Mouse (Mus musculus): Measurements from ENCODE around the gene Mb21d2. TPM values are rescaled to one million over a fixed set of nuclear protein-coding genes. Genes with fewer than 3 reads are reported as not detected.

Gene Mb21d2
- polyA plus RNA-seq, 1 experiment from 2014 or later, result 7.2 TPM

- Histone ChIP-seq H3K36me3 (no peaks in the 10 kb centered on the region), H3K9ac (no peak overlapping the region), H3K4me3 (no peak overlapping the region), H3K27me3 (no peaks in the 10 kb centered on the region), H3K4me2 (no peak overlapping the region), H3K27ac (no peak overlapping the region), H3K4me1 (peaks cover 24% of the 10 kb centered on the region), H3K9me3 (no peaks in the 10 kb centered on the region)
- WGBS, result 91% methylated on average over 7 of the region's 7 CpGs
- ATAC-seq (ENCODE audit: borderline replicate concordance, extremely low read depth, low FRiP score, low TSS enrichment), result no peak
These were observed 32.9 kb downstream of the Mb21d2 start for GRCm38 (mm10) chr16:28896571-28896970.

GRCm38 (mm10) chr16:28894872-28895271 is 34.6 kb downstream of the Mb21d2 start:
- no peak overlapping the region for H3K27ac ChIP-seq
- no peak for ATAC-seq (ENCODE audit: borderline replicate concordance, extremely low read depth, low FRiP score, low TSS enrichment)
- no peaks in the 10 kb centered on the region for H3K27me3 ChIP-seq
- 71% methylated on average over 6 of the region's 6 CpGs for WGBS
- H3K9ac ChIP-seq, result no peak overlapping the region
- no peak overlapping the region for H3K4me2 ChIP-seq
- no peaks in the 10 kb centered on the region for H3K9me3 ChIP-seq
- no peaks in the 10 kb centered on the region for H3K36me3 ChIP-seq
- H3K4me1 ChIP-seq, result peaks cover 29% of the 10 kb centered on the region
- H3K4me3 ChIP-seq, result no peak overlapping the region

- H3K27ac ChIP-seq, result no peak overlapping the region
- H3K9ac ChIP-seq, result no peak overlapping the region
- WGBS, result 29% methylated on average over 5 of the region's 5 CpGs
- no peak overlapping the region for H3K4me3 ChIP-seq
- ATAC-seq (ENCODE audit: borderline replicate concordance, extremely low read depth, low FRiP score, low TSS enrichment), result no peak
- H3K4me2 ChIP-seq, result no peak overlapping the region
- H3K27me3 ChIP-seq, result no peaks in the 10 kb centered on the region
- peaks cover 19% of the 10 kb centered on the region for H3K4me1 ChIP-seq
- H3K9me3 ChIP-seq, result no peaks in the 10 kb centered on the region
- no peaks in the 10 kb centered on the region for H3K36me3 ChIP-seq
These were observed 36.2 kb downstream of the Mb21d2 start for GRCm38 (mm10) chr16:28893266-28893665.

DNA sequence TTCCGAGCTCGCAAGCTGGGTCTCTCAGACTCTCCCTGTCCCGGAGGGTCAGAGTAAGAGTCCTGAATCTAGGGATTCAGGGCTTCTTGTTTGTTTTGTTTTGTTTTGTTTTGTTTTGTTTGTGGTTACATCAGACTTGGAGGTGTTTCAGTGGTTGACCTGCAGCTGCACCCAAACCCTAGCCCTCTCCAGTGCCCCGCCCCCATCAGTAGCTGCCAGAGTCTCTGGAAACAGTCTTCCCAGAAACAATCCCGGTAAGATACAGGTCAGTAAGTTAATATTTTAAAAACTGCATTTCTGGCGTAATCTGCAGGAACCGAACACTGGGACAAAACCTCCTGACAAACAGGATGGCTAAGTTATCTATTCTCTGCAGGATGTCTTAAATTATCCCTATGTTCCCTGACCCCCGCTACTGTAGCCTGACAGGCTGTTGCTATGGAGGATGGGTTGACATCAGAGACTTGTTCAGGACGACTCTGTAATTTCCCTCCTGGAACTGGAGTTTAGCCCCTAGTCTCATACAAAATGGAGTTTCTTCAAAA is 43.2 kb downstream of the Mb21d2 start:
- 54% methylated on average over 9 of the region's 9 CpGs for WGBS
- H3K4me2 ChIP-seq, result no peak overlapping the region
- H3K4me3 ChIP-seq, result no peak overlapping the region
- H3K27ac ChIP-seq, result no peak overlapping the region
- H3K27me3 ChIP-seq, result no peaks in the 10 kb centered on the region
- no peak overlapping the region for H3K9ac ChIP-seq
- H3K9me3 ChIP-seq, result no peaks in the 10 kb centered on the region
- H3K36me3 ChIP-seq, result no peaks in the 10 kb centered on the region
- peaks cover 46% of the 10 kb centered on the region for H3K4me1 ChIP-seq
- no peak for ATAC-seq (ENCODE audit: borderline replicate concordance, extremely low read depth, low FRiP score, low TSS enrichment)

- no peak overlapping the region for H3K4me2 ChIP-seq
- no peaks in the 10 kb centered on the region for H3K36me3 ChIP-seq
- whole genome bisulfite sequencing, result 71% methylated on average over 8 of the region's 8 CpGs
- H3K27me3 ChIP-seq, result no peaks in the 10 kb centered on the region
- no peak overlapping the region for H3K4me3 ChIP-seq
- H3K4me1 ChIP-seq, result peaks cover 50% of the 10 kb centered on the region
- no peaks in the 10 kb centered on the region for H3K9me3 ChIP-seq
- ATAC-seq (ENCODE audit: borderline replicate concordance, extremely low read depth, low FRiP score, low TSS enrichment), result no peak
- H3K27ac ChIP-seq, result no peak overlapping the region
- no peak overlapping the region for H3K9ac ChIP-seq
These were observed 44.0 kb downstream of the Mb21d2 start for GRCm38 (mm10) chr16:28885474-28885873.

DNA sequence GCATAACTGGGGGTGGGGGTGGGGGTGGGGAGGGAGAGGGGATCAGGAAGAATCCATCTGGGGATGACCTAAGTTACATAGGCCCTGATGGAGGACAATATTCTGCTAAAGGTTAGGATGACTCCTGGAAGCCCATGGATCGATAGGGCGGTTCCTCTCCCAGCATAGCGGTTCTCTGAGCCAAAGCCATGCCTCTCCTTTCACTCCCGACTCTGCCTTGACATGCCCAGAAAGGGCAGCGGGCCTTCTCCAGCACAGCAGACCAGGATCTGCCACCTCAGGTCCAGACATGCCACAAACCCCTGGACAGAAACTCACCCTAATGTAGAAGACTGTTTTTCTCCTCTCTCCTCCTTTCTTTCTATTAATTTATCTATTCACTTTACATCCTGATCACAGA is 44.8 kb downstream of the Mb21d2 start:
- WGBS, result 79% methylated on average over 5 of the region's 5 CpGs
- Histone ChIP-seq H3K27me3 (no peaks in the 10 kb centered on the region), H3K4me3 (no peak overlapping the region), H3K9me3 (no peaks in the 10 kb centered on the region), H3K36me3 (no peaks in the 10 kb centered on the region), H3K27ac (no peak overlapping the region), H3K4me2 (no peak overlapping the region), H3K9ac (no peak overlapping the region), H3K4me1 (peaks cover 57% of the 10 kb centered on the region)
- no peak for ATAC-seq (ENCODE audit: borderline replicate concordance, extremely low read depth, low FRiP score, low TSS enrichment)

GRCm38 (mm10) chr16:28883649-28884048 is 45.8 kb downstream of the Mb21d2 start:
- Histone ChIP-seq H3K4me3 (no peak overlapping the region), H3K4me2 (no peak overlapping the region), H3K9me3 (no peaks in the 10 kb centered on the region), H3K27me3 (no peaks in the 10 kb centered on the region), H3K4me1 (peaks cover 61% of the 10 kb centered on the region), H3K9ac (no peak overlapping the region), H3K36me3 (no peaks in the 10 kb centered on the region), H3K27ac (no peak overlapping the region)
- WGBS, result 62% methylated on average over 8 of the region's 8 CpGs
- no peak for ATAC-seq (ENCODE audit: borderline replicate concordance, extremely low read depth, low FRiP score, low TSS enrichment)

- Histone ChIP-seq H3K4me2 (peak overlapping the region; percentile 18), H3K9me3 (no peaks in the 10 kb centered on the region), H3K27me3 (no peaks in the 10 kb centered on the region), H3K9ac (no peak overlapping the region), H3K36me3 (no peaks in the 10 kb centered on the region), H3K4me3 (no peak overlapping the region), H3K4me1 (peaks cover 58% of the 10 kb centered on the region), H3K27ac (peak overlapping the region; percentile 45)
- ATAC-seq (ENCODE audit: borderline replicate concordance, extremely low read depth, low FRiP score, low TSS enrichment), result peak; percentile 57; the same call in 1 of the 2 replicates
- WGBS, result 16% methylated on average over 21 of the region's 21 CpGs
These were observed 46.6 kb downstream of the Mb21d2 start for GRCm38 (mm10) chr16:28882687-28883428.

DNA sequence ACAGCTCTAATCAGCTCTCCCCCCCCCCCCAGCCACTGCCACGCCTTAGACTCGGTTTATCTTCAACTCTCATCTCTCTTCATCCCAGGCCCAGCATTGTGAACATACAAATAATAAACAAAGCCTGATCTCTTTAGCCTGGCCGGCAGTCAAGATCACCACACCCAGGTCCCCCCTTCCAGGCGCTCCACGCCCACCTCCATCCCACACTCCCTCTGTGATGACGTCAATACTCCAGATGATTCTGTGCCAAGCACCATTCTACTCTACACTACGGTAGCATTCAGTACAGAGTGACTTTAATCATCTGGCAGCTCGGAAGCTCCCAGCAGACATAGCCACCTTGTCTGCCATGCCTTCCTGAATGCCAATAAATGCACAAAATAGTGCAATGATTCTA is 47.7 kb downstream of the Mb21d2 start:
- H3K4me3 ChIP-seq, result no peak overlapping the region
- 20% methylated on average over 8 of the region's 8 CpGs for WGBS
- no peak; the same call in 1 of the 2 replicates for ATAC-seq (ENCODE audit: borderline replicate concordance, extremely low read depth, low FRiP score, low TSS enrichment)
- H3K9ac ChIP-seq, result no peak overlapping the region
- H3K27me3 ChIP-seq, result no peaks in the 10 kb centered on the region
- no peaks in the 10 kb centered on the region for H3K9me3 ChIP-seq
- H3K36me3 ChIP-seq, result no peaks in the 10 kb centered on the region
- no peak overlapping the region for H3K4me2 ChIP-seq
- no peak overlapping the region for H3K27ac ChIP-seq
- peaks cover 55% of the 10 kb centered on the region for H3K4me1 ChIP-seq

- no peaks in the 10 kb centered on the region for H3K27me3 ChIP-seq
- H3K4me1 ChIP-seq, result peaks cover 51% of the 10 kb centered on the region
- no peaks in the 10 kb centered on the region for H3K36me3 ChIP-seq
- H3K9ac ChIP-seq, result no peak overlapping the region
- no peak overlapping the region for H3K27ac ChIP-seq
- H3K4me2 ChIP-seq, result peak overlapping the region; percentile 30; the same call in 1 of the 2 replicates
- ATAC-seq (ENCODE audit: borderline replicate concordance, extremely low read depth, low FRiP score, low TSS enrichment), result peak; percentile 40; the same call in 1 of the 2 replicates
- WGBS, result 3% methylated on average over 8 of the region's 8 CpGs
- no peak overlapping the region for H3K4me3 ChIP-seq
- H3K9me3 ChIP-seq, result no peaks in the 10 kb centered on the region
These were observed 48.7 kb downstream of the Mb21d2 start for GRCm38 (mm10) chr16:28880756-28881155.

DNA sequence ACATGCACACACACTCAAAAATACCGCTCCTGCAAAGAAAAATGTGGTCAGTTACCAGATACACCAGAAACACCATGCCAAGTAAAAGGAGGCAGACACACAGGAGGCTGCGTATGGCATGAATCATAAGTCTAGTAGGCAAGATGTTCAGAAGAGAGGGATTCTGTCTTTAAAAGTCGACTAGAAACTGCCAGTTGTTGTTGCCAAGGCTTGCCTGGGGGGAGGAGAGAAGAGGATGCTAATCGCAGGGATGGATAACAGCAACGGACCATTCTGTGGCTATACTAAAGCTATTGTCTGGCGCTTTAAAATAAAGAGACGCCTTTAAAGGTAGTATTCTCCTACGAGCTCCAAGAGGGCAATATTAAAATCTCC is 49.2 kb downstream of the Mb21d2 start:
- no peak overlapping the region for H3K4me3 ChIP-seq
- H3K9me3 ChIP-seq, result no peaks in the 10 kb centered on the region
- H3K27me3 ChIP-seq, result no peaks in the 10 kb centered on the region
- WGBS, result 32% methylated on average over 8 of the region's 8 CpGs
- H3K4me2 ChIP-seq, result no peak overlapping the region
- H3K36me3 ChIP-seq, result no peaks in the 10 kb centered on the region
- H3K27ac ChIP-seq, result no peak overlapping the region
- H3K9ac ChIP-seq, result no peak overlapping the region
- H3K4me1 ChIP-seq, result peaks cover 51% of the 10 kb centered on the region
- no peak for ATAC-seq (ENCODE audit: borderline replicate concordance, extremely low read depth, low FRiP score, low TSS enrichment)

DNA sequence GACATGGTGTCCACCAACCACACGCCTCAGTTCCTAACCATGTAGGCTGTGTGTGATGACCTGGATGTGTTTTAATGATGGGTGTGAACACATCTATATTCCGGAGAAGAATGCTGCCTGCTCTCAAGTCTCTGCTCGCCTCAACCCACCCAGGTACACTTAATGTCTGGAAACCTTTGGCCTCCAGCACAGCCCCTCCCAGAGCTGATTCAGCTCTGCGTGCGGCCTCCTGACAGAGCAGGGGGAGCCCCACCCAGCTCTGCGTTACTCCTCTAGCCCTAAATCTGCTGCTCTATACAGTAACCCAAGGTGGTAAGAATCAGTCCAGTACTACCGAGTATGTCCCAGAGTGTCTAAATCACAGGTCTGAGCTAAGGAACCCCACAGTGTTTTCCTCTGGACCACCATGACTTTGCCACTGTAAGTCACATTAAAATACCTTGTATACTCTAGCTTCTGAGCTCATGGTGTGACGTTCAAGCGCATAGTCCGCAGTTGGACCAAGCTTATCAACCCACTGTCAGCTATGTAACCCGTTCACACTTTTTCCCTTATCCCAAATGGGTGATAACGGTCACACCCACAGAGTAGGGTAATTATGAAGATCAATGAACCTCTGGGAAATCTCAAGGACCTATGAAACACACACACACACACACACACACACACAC is 49.7 kb downstream of the Mb21d2 start:
- WGBS, result 70% methylated on average over 12 of the region's 12 CpGs
- no peak overlapping the region for H3K4me3 ChIP-seq

More for the DNA sequence above, 49.7 kb downstream of the Mb21d2 start:
- H3K36me3 ChIP-seq, result no peaks in the 10 kb centered on the region
- no peak overlapping the region for H3K4me2 ChIP-seq
- H3K27me3 ChIP-seq, result no peaks in the 10 kb centered on the region
- ATAC-seq (ENCODE audit: borderline replicate concordance, extremely low read depth, low FRiP score, low TSS enrichment), result no peak
- no peak overlapping the region for H3K9ac ChIP-seq
- no peak overlapping the region for H3K27ac ChIP-seq
- H3K4me1 ChIP-seq, result peaks cover 51% of the 10 kb centered on the region
- H3K9me3 ChIP-seq, result no peaks in the 10 kb centered on the region
